In genomic region chr3:142442161-142442560, GRCm38 (mm10) we compare ENCODE assay signal across 24 mouse cellular contexts. TPM values are rescaled to one million over a fixed set of nuclear protein-coding genes. Genes with fewer than 3 reads are reported as not detected.
DNase-seq lines count a peak whose midpoint lies in the region; ATAC-seq lines count a peak whose summit lies in the region.
"Had no signal": no experiment of that assay in that cellular context is flagged by ENCODE, and none has a peak within 500 bp of the region (broad histone marks: within the 10 kb centered on the region; RNA-seq: fewer than 3 reads in every experiment).

No protein-coding gene starts in this region.

- peak; percentile 86 for DNase-seq in gastrocnemius, adult 18-20 months (ENCODE audit: low spot score)
- no peak for DNase-seq in gastrocnemius, postnatal 10 days
- peak; percentile 26 to 47 for DNase-seq in heart, adult 9 months (ENCODE audit: low spot score in 2 of 2)
- DNase-seq in skeletal muscle tissue, adult 2 months (ENCODE audit: low read depth, low spot score) = peak; percentile 86
- no peak for DNase-seq in embryo, embryonic 10.5 days (ENCODE audit: low spot score)
- DNase-seq in left cerebral cortex, adult 11 months (ENCODE audit: low spot score) = no peak
- DNase-seq: cerebellum, adult 11-12 months; cerebellum, postnatal 10 days; kidney, adult 8-10 months; kidney, postnatal 14 days; liver, postnatal 0 days; thymus, adult 18-20 months; thymus, postnatal 36 days had no signal

- WGBS in heart, embryonic 15.5 days = 32% methylated on average over 7 of the region's 7 CpGs

- no peak overlapping the region for H3K9ac ChIP-seq in heart, embryonic 15.5 days
- H3K9ac ChIP-seq: intestine, embryonic 15.5 days; limb, embryonic 12.5 days; liver, postnatal 0 days had no signal

- peak overlapping the region; percentile 87 for H3K27ac ChIP-seq in heart, embryonic 15.5 days
- H3K27ac ChIP-seq: forebrain, embryonic 10.5 days; hindbrain, embryonic 10.5 days; intestine, embryonic 15.5 days; limb, embryonic 12.5 days; midbrain, embryonic 10.5 days had no signal

- no peaks in the 10 kb centered on the region for H3K36me3 ChIP-seq in heart, embryonic 15.5 days
- H3K36me3 ChIP-seq: forebrain, embryonic 10.5 days; hindbrain, embryonic 10.5 days; intestine, embryonic 15.5 days; limb, embryonic 12.5 days; midbrain, embryonic 10.5 days had no signal

- H3K27me3 ChIP-seq in heart, embryonic 15.5 days = no peaks in the 10 kb centered on the region
- H3K27me3 ChIP-seq: intestine, embryonic 15.5 days had no signal

- no peak for ATAC-seq in heart, embryonic 15.5 days (replicated peaks; ENCODE audit: insufficient number of reproducible peaks, insufficient read depth, low FRiP score, low read depth)
- ATAC-seq: forebrain, embryonic 16.5 days; hindbrain, embryonic 16.5 days; lung, postnatal 0 days had no signal

- H3K9me3 ChIP-seq in heart, embryonic 15.5 days (replicated peaks) = no peaks in the 10 kb centered on the region
- H3K9me3 ChIP-seq: forebrain, embryonic 10.5 days; hindbrain, embryonic 10.5 days; intestine, embryonic 15.5 days; limb, embryonic 12.5 days; midbrain, embryonic 10.5 days had no signal

- no peak overlapping the region for H3K4me3 ChIP-seq in heart, embryonic 15.5 days
- H3K4me3 ChIP-seq: forebrain, embryonic 10.5 days; hindbrain, embryonic 10.5 days; intestine, embryonic 15.5 days; limb, embryonic 12.5 days; midbrain, embryonic 10.5 days had no signal

- H3K4me2 ChIP-seq in heart, embryonic 15.5 days = no peak overlapping the region
- H3K4me2 ChIP-seq: intestine, embryonic 15.5 days; limb, embryonic 12.5 days had no signal

- peaks cover 40% of the 10 kb centered on the region for H3K4me1 ChIP-seq in heart, embryonic 15.5 days (replicated peaks)

RNA-seq across cellular contexts. Expression of gene Pdlim5, which starts 46.7 kb away (rescaled TPM):
- 100 to 1,000 TPM; 496 to 567 TPM for total RNA-seq in gastrocnemius, adult 18-20 months (2021)
- total RNA-seq in gastrocnemius, postnatal 10 days (2021) = 100 to 1,000 TPM; 388 to 401 TPM
- polyA plus RNA-seq in heart, embryonic 15.5 days (2015; fragmentation: Nextera tagmentation; extraction: Ambion mirVana) = 180 and 220 TPM in 2 replicates

RNA-seq across cellular contexts. Expression of gene Gbp5, which starts 51.6 kb away (rescaled TPM):
- total RNA-seq in gastrocnemius, adult 18-20 months (2021) = 1 to 10 TPM in 1 of 2 experiments, under 1 TPM in 1; 0.98 to 3.9 TPM
- 1 to 10 TPM; 2.2 to 3.2 TPM for total RNA-seq in gastrocnemius, postnatal 10 days (2021)
- polyA plus RNA-seq in heart, embryonic 15.5 days (2015; fragmentation: Nextera tagmentation; extraction: Ambion mirVana) = 0.19 and 0.20 TPM in 2 replicates
- polyA plus RNA-seq: embryonic facial prominence, embryonic 11.5 days; forebrain, embryonic 10.5 days; forebrain, embryonic 16.5 days; limb, embryonic 12.5 days; liver, embryonic 11.5 days; midbrain, embryonic 10.5 days had no signal

Comparison
In these comparisons a context has a peak if more than half of its experiments do, and no peak if none do; other contexts are left out.
1. DNase-seq: peak in gastrocnemius, adult 18-20 months (single experiment), heart, adult 9 months (2 of 2) and skeletal muscle tissue, adult 2 months (single experiment); none in gastrocnemius, postnatal 10 days (single experiment), embryo, embryonic 10.5 days (single experiment) and left cerebral cortex, adult 11 months (single experiment).